Mouse (Mus musculus): ENCODE results near the gene Atp12a. TPM values are rescaled to one million over a fixed set of nuclear protein-coding genes. Genes with fewer than 3 reads are reported as not detected.

Atp12a gene
- polyA plus RNA-seq, 1 experiment from 2014 or later: 0.14 TPM

- H3K9ac ChIP-seq (ENCODE audit: low read length): no peak overlapping the region
- no peaks in the 10 kb centered on the region for H3K27me3 ChIP-seq (replicated peaks; ENCODE audit: control insufficient read depth, insufficient read depth, low read length)
- H3K4me3 ChIP-seq (ENCODE audit: low read depth, low read length): no peak overlapping the region
- H3K27ac ChIP-seq (ENCODE audit: low read depth, low read length): no peak overlapping the region
- H3K9me3 ChIP-seq (replicated peaks; ENCODE audit: control insufficient read depth, low read length): no peaks in the 10 kb centered on the region
- DNase-seq (ENCODE audit: low spot score) (no peak), ATAC-seq (no peak)
- H3K4me1 ChIP-seq (ENCODE audit: control insufficient read depth, insufficient read depth, low read length): peaks cover 2% of the 10 kb centered on the region; the same call in 1 of the 2 replicates
- no peak overlapping the region for H3K4me2 ChIP-seq (ENCODE audit: low read length)
- 25% methylated on average over 2 of the region's 2 CpGs for WGBS
- no peaks in the 10 kb centered on the region for H3K36me3 ChIP-seq (ENCODE audit: control insufficient read depth, insufficient read depth, low read length)
Measured at GRCm38 (mm10) chr14:56393704-56394312, 28.9 kb downstream of the Atp12a start.

- H3K36me3 ChIP-seq (ENCODE audit: control insufficient read depth, insufficient read depth, low read length): no peaks in the 10 kb centered on the region
- peak; percentile 67 for DNase-seq (ENCODE audit: low spot score)
- no peaks in the 10 kb centered on the region for H3K27me3 ChIP-seq (replicated peaks; ENCODE audit: control insufficient read depth, insufficient read depth, low read length)
- H3K9ac ChIP-seq (ENCODE audit: low read length): no peak overlapping the region
- no peak overlapping the region for H3K4me2 ChIP-seq (ENCODE audit: low read length)
- H3K9me3 ChIP-seq (replicated peaks; ENCODE audit: control insufficient read depth, low read length): no peaks in the 10 kb centered on the region
- no peak overlapping the region for H3K27ac ChIP-seq (ENCODE audit: low read depth, low read length)
- no peak overlapping the region for H3K4me3 ChIP-seq (ENCODE audit: low read depth, low read length)
- no peaks in the 10 kb centered on the region for H3K4me1 ChIP-seq (ENCODE audit: control insufficient read depth, insufficient read depth, low read length)
- ATAC-seq: no peak
Measured at GRCm38 (mm10) chr14:56398001-56398400, 33.1 kb downstream of the Atp12a start.

GRCm38 (mm10) chr14:56402311-56403071 lies 37.6 kb downstream of the Atp12a start, which contains the start of gene Rnf17:
Gene Rnf17 (plus strand): TSS chr14:56402581.
- no peak within 1 kb of the TSS for H3K4me2 ChIP-seq (ENCODE audit: low read length)
- no peaks in the 10 kb centered on the region for H3K27me3 ChIP-seq (replicated peaks; ENCODE audit: control insufficient read depth, insufficient read depth, low read length)
- no peaks in the 10 kb centered on the region for H3K4me1 ChIP-seq (ENCODE audit: control insufficient read depth, insufficient read depth, low read length)
- no peak within 1 kb of the TSS for H3K9ac ChIP-seq (ENCODE audit: low read length)
- 77% methylated on average over 34 of the region's 34 CpGs for WGBS
- no peak within 1 kb of the TSS for H3K27ac ChIP-seq (ENCODE audit: low read depth, low read length)
- H3K36me3 ChIP-seq (ENCODE audit: control insufficient read depth, insufficient read depth, low read length): no peaks in the 10 kb centered on the region
- H3K9me3 ChIP-seq (replicated peaks; ENCODE audit: control insufficient read depth, low read length): no peaks in the 10 kb centered on the region
- no peak for DNase-seq (ENCODE audit: low spot score)
- H3K4me3 ChIP-seq (ENCODE audit: low read depth, low read length): no peak within 1 kb of the TSS
- ATAC-seq: no peak

DNA sequence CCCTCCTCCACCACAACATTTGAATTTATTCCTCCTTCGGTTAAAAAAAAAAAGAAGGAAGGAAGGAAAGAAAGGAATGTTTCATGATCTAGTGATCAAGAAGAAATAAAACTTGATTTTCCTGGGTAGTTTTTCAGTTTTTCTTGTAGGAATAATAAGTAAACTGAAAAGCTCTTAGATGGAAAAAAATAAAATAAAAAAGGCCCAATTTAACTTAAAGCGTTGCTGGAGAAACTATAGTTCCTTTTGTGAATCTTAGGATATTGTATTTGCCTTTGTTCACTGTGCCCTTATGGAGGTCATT lies 38.2 kb downstream of the Atp12a start:
- H3K9me3 ChIP-seq (replicated peaks; ENCODE audit: control insufficient read depth, low read length): no peaks in the 10 kb centered on the region

More for the DNA sequence above, 38.2 kb downstream of the Atp12a start:
- Histone ChIP-seq H3K4me1 (ENCODE audit: control insufficient read depth, insufficient read depth, low read length) (no peaks in the 10 kb centered on the region), H3K27ac (ENCODE audit: low read depth, low read length) (no peak overlapping the region), H3K27me3 (replicated peaks; ENCODE audit: control insufficient read depth, insufficient read depth, low read length) (no peaks in the 10 kb centered on the region), H3K36me3 (ENCODE audit: control insufficient read depth, insufficient read depth, low read length) (no peaks in the 10 kb centered on the region), H3K4me2 (ENCODE audit: low read length) (no peak overlapping the region), H3K9ac (ENCODE audit: low read length) (no peak overlapping the region), H3K4me3 (ENCODE audit: low read depth, low read length) (no peak overlapping the region)
- ATAC-seq (no peak), DNase-seq (ENCODE audit: low spot score) (no peak)
- WGBS: 90% methylated on average over 2 of the region's 2 CpGs

Other genes with a start within 250 kb of the Atp12a start
- gene Gzme, start 244.4 kb upstream of the Atp12a start, polyA plus RNA-seq (2014; fragmentation: Nextera tagmentation; extraction: Ambion mirVana): not detected in 2 replicates
- not detected in 2 replicates for gene Gzmd, start 232.5 kb upstream of the Atp12a start, polyA plus RNA-seq (2014; fragmentation: Nextera tagmentation; extraction: Ambion mirVana)
- gene Gzmg, start 205.5 kb upstream of the Atp12a start, polyA plus RNA-seq (2014; fragmentation: Nextera tagmentation; extraction: Ambion mirVana): not detected in 2 replicates
- not detected in 2 replicates for gene Gzmn, start 190.5 kb upstream of the Atp12a start, polyA plus RNA-seq (2014; fragmentation: Nextera tagmentation; extraction: Ambion mirVana)
- not detected in 2 replicates for gene Gzmf, start 153.7 kb upstream of the Atp12a start, polyA plus RNA-seq (2014; fragmentation: Nextera tagmentation; extraction: Ambion mirVana)
- gene Gzmc, start 130.4 kb upstream of the Atp12a start, polyA plus RNA-seq (2014; fragmentation: Nextera tagmentation; extraction: Ambion mirVana): not detected in 2 replicates
- gene Gzmb, start 102.8 kb upstream of the Atp12a start, polyA plus RNA-seq (2014; fragmentation: Nextera tagmentation; extraction: Ambion mirVana): not detected in 2 replicates
- gene Rnf17, start 37.5 kb downstream of the Atp12a start, polyA plus RNA-seq (2014; fragmentation: Nextera tagmentation; extraction: Ambion mirVana): 1.4 and 1.5 TPM in 2 replicates
- gene Cenpj, start 210.4 kb downstream of the Atp12a start, polyA plus RNA-seq (2014; fragmentation: Nextera tagmentation; extraction: Ambion mirVana): 12.6 and 15.1 TPM in 2 replicates
- gene Parp4, start 210.6 kb downstream of the Atp12a start, polyA plus RNA-seq (2014; fragmentation: Nextera tagmentation; extraction: Ambion mirVana): 0.80 and 1.1 TPM in 2 replicates